Mouse (Mus musculus) urinary bladder, adult 2 months (tissue): ENCODE measurements around the gene Rap1gap. TPM values are rescaled to one million over a fixed set of nuclear protein-coding genes. Genes with fewer than 3 reads are reported as not detected.

ENCODE experiments used
- DNase-seq: peaks from one replicate; pipeline ENCODE4 v3.0.0; 2022; ENCODE audit warnings: low spot score
- polyA plus RNA-seq: library from polyadenylated mRNA; depleted of rRNA; stranded (reverse); fragments of >200 nt; gene quantifications from 2 replicates; pipeline ENCODE4 v1.2.3, GENCODE M21; 2012; rRNA removed

The Rap1gap gene
- polyA plus RNA-seq = 51.1 and 66.6 TPM in 2 replicates

DNA sequence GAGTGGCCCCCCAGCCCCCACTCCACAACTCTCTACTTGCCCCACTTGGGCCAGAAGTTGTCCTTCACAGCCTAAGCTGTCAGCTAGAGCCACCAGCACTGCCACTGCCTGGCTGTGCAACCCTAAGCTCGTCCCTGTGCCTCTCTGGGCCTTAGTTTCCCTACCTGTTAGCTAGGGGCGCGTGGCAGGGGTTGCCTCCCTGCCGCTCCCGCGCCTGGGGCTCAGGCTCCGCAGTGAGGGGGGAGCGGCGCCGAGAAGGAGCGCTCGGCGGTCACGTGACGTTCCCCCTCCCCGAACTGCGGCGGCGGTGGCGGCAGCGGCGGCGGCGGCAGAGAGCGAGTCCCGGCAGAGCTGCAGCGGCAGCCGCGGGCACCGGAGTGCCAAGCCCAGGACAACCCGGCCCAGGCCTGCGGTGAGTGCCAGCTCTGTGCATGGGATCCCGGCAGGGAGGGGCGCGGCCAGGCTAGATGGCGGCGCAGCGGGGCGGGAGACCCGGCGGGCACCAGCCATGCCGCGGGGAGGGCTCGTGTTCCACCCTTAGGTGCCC lies at the start of gene Rap1gap:
Gene Rap1gap, plus strand, starts transcription at position 294 of the 547 bp plus-strand sequence.
- peak; percentile 64 for DNase-seq

GRCm38 (mm10) chr4:137622847-137623246 lies 41.7 kb upstream of the Rap1gap start:
- no peak for DNase-seq

- no peak for DNase-seq
Measured at GRCm38 (mm10) chr4:137627476-137628235, 36.9 kb upstream of the Rap1gap start.

GRCm38 (mm10) chr4:137628400-137628799 lies 36.1 kb upstream of the Rap1gap start:
- DNase-seq = no peak

- no peak for DNase-seq
Measured at GRCm38 (mm10) chr4:137629354-137629753, 35.2 kb upstream of the Rap1gap start.

DNA sequence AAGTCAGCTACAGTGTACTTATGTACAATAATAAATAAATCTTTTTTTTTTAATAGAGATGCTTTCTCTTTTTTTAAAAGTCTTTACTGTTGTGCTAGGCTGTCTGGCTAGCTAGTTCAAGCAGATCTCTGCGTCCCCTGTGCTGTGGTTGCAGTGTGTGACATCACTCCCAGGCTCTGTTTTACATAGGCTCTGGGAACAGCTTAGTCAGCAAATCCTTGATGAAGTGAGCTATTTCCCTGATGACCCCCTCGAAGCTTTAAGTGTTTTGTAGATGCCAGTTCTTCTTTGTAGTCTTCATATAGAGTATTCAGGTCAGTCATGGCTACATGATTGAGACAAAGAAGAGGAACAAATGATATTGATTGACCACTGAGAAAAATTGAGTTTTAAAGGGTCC lies 34.4 kb upstream of the Rap1gap start:
- no peak for DNase-seq

- DNase-seq = no peak
Measured at GRCm38 (mm10) chr4:137631596-137631995, 32.9 kb upstream of the Rap1gap start.

- DNase-seq = no peak
Measured at GRCm38 (mm10) chr4:137633394-137633793, 31.1 kb upstream of the Rap1gap start.

GRCm38 (mm10) chr4:137636597-137636996 lies 27.9 kb upstream of the Rap1gap start:
- DNase-seq = no peak

- no peak for DNase-seq
Measured at GRCm38 (mm10) chr4:137641556-137641955, 23.0 kb upstream of the Rap1gap start.

DNA sequence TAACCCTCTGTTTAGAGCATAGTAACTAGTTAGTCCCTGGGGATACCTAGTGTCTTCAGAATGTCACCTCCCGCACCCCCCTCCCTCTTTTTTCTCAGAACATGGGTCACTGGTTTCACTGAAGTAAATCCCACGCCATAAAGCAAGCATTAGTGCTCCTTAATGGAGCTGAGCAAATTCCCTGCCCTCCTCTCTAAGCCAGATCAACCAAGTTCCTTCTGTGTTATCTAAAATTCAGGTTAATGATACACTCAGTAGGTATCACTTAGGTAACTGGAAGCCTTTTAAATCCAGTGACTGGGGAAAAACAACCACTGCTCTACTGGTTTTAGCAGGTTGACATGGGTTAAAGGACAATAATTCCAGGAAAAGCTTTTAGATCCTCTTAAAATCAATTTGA lies 22.4 kb upstream of the Rap1gap start:
- no peak for DNase-seq

DNA sequence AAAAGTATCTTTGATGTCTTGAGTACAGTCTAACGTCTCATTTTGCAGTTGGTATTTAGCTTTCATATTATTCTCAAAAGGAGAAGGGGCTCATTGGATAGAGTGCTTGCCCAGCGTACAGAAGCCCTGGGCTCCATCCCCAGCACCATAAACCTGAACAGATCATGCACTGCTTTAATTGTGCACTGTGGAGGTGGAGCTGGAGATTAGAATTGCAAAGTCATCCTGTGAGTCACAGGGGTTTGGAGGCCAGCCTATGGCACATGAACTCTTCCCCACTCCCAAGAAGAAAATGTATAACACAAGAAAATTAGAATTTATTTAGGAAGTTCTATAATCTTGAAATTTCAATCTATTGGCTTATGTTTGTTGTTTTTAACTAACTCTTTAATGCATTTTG lies 21.1 kb upstream of the Rap1gap start:
- DNase-seq = no peak

GRCm38 (mm10) chr4:137646262-137646661 lies 18.3 kb upstream of the Rap1gap start:
- no peak for DNase-seq

DNA sequence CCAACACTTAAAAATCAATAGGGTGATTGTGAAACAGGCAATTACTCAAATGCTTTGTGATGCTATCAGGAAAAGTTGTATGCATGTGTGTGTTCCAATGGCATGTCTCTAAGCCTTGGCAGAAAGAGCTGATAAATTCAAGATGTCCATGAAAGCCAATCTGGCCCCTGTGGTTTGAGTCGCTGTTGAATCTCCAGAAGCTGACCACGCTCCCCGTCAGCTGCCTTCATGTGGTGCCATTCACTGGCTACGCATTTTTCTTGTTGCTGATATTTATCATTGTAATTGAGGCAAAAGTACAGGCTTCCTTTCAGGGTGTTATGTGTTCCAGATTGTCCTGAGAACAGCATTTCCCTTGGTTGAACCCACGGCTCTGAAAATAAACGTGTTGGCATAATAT lies 16.9 kb upstream of the Rap1gap start:
- no peak for DNase-seq

GRCm38 (mm10) chr4:137648230-137648629 lies 16.3 kb upstream of the Rap1gap start:
- no peak for DNase-seq

GRCm38 (mm10) chr4:137650912-137651311 lies 13.6 kb upstream of the Rap1gap start:
- no peak for DNase-seq

GRCm38 (mm10) chr4:137652835-137653346 lies 11.6 kb upstream of the Rap1gap start:
- DNase-seq = no peak

DNA sequence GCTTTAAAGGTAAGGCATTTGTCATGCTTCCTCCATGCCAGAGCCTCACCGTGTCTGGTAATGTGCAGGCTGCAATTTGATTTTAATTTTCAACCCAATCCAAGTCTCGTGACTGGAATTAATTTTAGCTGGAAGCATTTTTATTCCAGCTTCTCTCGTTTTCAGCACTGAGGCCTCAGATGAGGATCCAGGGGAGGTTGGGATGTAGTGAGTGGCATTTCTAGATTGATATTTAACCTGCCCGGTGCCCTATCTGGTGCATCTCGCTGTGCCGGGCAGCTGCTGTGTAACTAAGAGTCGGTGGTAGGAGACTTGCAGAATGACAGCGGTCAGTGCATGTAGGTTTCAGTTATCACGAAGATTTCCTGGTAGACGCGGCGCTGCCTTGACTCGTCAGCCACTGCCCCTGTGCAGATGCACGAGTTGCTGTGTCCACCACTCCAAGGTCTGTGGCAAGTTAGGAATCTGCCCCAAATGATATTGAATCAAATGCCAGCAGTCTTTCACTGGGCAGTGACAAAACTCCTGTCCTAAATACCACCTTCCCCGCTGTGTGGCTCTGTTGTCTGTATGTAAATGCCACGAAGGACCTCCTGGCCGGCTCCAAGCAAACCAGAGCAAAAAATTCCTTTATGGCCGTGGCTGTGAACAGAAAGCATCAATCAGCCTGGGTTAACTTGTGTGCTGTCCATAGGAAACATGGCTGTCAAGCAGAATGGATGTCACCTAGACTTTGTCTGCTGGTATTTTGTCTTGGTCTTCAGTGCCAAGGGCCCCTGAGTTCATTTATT lies 9.1 kb upstream of the Rap1gap start:
- no peak for DNase-seq

- DNase-seq = no peak
Measured at GRCm38 (mm10) chr4:137657674-137658073, 6.9 kb upstream of the Rap1gap start.

GRCm38 (mm10) chr4:137659541-137659940 lies 5.0 kb upstream of the Rap1gap start:
- DNase-seq = no peak

DNA sequence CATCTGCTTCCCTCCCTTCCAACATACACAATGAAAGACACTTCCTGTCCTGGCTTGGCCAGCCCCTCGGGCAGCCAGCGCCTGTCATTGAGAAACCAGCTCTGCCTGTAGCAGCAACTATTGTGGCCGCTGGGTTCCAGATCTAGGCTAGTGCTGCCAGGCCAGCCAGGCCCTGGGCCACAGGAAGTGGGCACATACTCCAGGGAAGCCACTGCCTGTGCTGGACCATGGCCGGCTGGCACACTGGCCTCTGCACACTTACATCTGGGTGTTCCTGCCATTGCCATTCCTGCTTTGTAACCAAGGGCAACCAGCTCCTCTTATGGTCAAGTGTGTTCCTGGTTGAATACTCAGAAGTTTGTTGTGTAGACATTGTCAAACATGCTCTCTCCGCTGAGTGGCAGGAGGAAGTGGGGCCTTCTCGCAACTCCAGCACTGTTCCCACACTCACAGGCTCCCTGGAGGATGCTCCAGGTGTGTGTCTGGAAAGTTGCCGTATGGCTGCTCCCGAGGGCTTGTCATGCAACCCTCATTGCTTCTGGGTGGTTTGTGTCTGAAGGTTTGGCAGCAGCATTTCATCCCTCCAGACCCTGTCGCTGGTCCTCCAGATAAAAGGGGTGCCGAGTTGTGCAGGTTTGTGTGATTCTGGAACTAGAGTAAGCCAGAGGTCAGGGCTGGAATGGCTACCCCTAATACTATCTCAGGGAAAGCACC lies 4.0 kb upstream of the Rap1gap start:
- DNase-seq = no peak

- no peak for DNase-seq
Measured at GRCm38 (mm10) chr4:137661078-137661450, 3.5 kb upstream of the Rap1gap start.
